Mouse (Mus musculus) cerebellum, postnatal 14 days (tissue): ENCODE data around the gene Lcn12.

Experiments used
- DNase-seq, 2 experiments: peaks; one replicate each; pipeline ENCODE4 v3.0.0; 2021; ENCODE audit warnings: mixed read lengths in 2 of 2

Gene Lcn12

DNA sequence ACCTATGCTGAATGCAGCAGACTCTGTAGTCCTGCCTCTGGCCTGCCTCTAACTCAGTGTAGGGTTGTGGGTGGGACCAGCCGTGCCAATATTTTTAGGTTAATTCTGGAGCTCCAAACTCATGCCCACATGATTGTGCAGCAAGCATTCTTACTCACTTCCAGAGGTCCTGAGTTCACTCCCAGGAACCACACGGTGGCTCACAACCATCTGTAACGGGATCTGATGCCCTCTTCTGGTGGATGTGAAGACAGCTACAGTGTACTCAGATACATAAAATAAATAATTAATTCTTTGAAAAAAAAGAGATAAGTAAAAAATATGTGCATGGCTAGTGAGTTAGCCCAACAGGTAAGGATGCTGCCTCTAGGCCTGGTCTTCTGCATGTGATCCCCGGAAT lies 2.8 kb upstream of the Lcn12 start:
- peak in 1 of 2 experiments; percentile 55 for DNase-seq

DNA sequence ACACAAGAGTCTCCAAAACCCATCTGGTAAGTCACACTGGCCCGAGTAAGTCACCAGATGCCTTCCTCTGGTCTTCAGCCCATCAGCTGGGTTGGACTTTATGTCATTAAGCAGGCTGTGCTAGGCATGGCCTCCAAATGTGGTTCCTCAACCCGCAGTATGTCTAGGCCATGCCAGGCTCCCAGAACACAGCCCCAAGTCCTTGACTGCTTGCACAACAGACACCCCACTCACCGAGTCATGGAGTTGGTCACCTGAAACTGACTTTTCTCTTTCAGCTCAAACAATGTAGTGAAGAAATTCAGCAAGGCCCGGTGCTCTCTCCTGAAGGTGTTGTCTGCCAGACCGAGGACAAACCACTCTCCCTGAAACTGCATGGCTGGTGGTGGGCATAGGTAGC lies 723 bp downstream of the Lcn12 start:
- no peak for DNase-seq

DNA sequence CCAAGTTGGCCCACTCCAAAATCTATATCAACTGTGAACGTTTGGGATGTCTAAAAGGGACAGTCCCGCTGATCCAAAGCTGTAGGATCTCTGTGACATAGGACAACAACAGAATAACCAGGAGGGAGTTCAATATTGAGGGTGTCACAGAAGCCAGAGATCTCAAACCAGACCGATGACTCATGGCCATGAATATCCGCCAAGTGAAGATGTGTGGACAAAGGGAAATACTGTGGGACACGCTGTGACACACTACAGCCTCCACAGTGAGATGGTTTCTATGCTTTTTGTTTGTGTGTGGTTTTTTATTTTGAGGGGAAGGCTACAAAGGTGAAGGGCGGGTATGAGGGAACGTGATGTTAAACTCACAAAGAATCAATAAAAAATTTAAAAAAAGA lies 5.0 kb downstream of the Lcn12 start:
- DNase-seq = no peak

DNA sequence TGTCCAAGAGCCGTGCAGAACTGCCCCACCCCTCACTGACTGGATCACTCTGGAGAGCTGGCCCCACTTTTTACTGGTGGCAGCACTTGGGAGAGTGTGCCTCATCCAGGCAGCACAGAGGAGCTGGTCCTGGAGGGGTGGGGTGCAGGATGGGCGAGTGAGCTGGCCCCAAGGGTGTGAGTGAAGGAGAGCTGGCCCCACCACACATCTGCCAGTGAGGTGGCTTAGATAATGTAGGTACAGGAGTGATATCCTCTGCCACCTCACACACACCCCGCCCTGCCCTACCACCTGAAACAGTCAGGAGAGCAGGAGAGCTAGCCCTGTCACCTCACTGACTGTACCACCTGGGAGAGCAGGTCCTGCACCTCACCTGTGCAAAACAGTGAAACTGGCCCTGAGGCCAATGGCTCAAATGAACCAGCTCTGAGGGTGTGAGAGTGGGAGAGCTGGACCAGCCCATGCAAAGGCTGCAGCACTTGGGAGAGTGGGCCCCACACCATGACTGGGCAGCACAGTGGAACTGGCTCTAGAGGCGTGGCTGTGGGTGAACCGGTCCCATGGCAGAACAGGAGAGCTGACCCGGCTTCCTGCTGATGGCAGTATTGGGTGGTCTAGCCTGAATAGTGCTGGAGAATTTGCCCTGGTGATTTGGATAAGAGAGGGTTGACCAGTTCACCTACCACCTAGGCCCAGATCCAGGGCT lies 5.6 kb downstream of the Lcn12 start:
- no peak for DNase-seq

DNA sequence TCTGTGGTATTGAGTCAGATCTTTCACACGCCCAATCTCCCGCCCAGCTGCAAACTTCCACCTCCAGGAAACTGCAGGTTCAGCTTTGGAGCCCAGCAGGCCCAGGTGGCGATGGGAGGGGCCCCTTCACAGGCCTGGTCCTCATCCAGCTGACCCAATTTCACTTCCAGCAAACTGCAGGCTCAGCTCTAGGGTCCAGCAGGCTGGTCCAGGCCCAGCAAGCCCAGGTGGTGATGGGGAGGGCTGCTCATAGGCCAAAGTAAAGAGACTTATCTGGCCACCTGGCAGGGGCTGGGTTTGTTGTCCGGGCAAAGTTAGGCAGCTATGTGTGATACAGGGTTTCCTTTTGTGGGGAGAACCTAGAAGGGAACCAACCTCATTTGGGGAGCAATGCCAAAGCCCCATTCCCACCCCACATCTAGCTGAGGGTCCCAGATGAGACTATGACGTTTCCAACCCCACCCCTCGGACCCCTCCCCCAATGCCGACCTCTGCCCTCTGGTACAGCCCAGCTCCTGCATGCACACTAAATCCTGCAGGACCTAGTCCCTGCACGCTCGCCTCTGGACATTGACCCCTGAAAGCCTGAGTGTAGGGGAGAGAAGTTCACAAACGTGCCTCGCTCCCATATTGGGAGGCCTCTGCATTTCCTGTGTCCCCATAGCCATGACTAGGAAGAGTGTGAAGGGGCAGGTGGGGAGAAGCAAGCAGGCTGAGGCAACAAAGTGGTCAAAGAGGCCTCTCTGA lies 8.6 kb downstream of the Lcn12 start:
- DNase-seq = peak; percentile 95 to 97

DNA sequence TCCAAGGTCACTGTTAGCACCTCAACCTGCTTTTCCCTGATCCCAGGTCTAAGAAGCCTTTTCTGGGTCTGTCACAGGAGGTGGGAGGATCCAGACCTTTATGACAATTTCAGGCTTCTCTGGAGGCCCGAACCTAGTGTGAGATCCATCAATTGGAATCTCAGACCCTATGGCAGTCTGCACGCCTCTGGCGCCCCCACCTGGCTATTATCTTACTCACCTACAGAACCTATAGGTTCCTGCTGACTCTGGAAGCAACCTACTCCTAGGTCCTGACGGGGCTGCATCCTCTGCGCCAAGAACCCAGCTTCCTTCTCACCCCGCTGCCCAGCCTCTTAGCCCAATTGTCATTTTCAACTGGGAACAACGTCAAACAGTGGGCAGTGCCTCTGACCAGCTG lies 10.7 kb downstream of the Lcn12 start:
- peak; percentile 71 for DNase-seq

DNA sequence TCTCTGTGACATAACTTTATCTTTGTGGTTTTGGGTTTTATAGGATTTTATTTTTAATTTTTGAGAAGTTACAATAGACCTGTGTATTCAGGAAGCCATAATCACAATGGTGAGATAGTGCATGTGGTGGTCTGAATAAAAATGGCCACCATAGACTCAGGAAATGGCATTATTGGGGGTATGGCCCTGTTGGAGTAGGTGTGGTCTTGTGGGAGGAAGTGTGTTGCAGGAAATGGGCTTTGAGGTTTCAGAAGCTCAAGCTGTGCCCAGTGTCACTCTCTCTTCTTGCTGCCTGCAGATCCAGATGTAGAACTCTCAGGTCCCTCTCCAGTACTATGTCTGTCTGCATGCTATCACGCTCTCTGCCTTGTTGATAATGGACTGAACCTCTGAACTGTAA lies 13.2 kb downstream of the Lcn12 start:
- DNase-seq = no peak

DNA sequence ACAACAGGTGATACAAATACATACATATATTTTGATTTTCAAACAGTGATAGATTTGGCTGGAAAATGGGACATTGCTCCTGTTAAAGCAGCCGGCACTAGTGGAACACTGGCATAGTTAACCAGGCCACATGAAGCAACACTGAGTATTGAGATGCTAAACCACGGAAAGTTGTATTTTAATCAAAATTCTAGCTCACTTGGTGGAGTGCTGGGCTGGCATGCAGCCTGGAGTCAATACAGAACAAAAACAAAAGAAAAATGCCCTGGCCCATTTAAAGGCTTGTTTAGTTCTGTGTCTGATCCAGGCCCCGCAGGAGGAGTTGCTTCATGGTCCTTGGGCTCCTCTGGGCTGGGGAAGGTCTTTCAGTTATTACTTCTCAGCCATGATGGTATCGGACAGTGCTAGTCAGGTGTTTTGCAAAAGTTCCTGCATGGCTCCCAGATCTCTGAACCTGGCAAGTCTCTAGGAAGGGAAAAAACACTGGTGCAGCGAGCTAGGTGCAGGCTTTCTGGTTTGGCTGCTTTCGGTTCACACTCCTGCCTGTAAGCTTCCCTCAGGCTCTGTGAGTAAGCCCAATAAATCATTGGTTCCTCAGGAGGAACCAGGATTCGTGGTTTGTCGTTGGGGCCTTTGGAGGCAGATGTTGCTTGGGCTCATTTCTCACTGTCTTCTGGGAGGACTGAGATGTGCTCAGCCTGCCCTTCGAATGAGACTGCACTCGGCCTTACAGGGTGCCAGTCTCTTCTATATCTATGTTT lies 14.0 kb downstream of the Lcn12 start:
- DNase-seq = no peak

DNA sequence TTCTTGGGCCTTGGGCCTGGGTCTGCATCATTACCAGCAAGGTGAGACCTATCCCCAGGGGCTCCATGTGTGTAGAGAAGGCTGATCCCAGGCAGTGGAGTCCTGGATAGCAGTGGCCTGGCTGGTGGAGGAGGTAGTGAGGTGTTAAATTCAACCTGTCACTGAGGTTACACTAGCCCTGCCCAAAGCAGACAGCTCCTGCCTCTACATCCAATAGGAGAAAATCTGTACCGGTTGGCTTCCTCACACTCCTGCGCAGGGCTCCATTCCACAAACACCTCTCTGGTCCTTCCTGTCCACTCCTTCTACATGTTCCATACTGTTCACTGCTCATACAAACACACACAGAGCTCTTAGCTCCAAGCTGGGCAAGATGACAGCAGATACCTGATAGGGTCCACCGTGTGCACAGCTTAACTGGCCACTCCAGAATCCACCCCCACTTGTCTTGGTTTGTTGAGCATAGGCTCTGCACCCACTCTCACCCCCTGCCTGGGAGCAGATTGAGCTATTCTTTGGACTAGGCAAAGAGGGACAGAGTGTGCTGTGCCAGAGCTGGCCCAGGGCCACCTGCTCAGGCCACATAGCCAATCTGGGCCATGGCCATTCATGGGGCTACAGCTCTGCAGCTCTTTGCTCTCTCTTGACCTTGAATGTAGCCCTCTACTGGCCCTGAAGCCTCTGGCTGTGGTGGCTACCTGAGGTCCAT lies 15.6 kb downstream of the Lcn12 start:
- peak; percentile 96 to 97 for DNase-seq

DNA sequence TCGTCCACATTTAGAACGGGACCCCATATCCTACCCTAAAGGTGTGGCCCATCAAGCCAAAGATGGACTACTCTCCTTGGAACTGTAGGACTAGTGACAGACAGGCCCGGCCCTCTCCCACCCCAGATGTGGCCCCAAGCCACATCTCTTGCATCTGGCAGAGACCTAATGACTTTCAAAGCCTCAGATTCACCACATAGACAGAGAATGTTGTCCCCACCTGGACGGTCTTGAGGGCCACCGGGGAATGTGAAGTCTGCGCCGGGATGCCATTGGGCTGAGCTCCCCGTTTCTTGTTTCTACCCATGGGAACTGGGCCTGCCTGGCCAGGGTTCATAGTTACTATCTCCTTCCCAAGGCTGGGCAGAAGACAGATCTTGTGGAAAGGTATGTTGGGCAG lies 16.2 kb downstream of the Lcn12 start:
- no peak for DNase-seq

DNA sequence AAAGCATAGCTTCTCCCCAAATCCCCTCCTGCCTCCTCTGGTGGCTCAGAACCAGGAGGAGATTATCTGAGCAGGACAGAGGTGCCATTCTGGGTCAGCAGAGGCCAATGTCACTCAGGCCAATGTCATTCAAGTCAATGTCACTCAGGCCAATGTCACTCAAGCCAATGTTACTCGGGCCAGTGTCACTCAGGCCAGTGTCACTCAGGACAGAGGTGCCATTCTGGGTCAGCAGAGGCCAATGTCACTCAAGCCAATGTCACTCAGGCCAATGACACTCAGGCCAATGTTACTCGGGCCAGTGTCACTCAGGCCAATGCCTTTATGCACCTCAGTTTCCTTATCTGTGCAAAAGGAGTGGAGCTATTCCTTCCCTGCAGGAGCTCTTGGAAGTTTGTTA lies 21.2 kb downstream of the Lcn12 start:
- no peak for DNase-seq

DNA sequence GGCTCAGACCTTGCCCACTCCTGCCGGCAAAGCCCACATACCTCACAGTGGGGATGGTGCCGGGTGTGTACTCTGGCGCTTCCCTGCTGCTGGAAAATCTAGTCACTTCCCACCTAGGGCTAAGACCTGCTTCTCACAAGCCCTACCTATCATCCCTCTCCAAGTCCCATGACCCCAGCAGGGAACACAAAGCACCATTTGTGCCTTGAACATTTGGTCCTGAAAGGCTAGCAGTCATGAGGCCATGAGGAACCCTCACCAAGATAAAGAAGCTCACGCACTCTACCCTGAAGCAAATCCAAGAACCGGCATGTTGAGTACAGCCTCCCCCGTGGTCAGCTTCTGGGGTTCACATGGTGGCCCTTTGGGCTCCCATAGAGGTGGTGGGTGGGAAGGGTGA lies 23.7 kb downstream of the Lcn12 start, which contains the start of gene Ptgds:
Ptgds (minus strand) TSS at position 78 of the 400 bp plus-strand sequence.
- no peak for DNase-seq

DNA sequence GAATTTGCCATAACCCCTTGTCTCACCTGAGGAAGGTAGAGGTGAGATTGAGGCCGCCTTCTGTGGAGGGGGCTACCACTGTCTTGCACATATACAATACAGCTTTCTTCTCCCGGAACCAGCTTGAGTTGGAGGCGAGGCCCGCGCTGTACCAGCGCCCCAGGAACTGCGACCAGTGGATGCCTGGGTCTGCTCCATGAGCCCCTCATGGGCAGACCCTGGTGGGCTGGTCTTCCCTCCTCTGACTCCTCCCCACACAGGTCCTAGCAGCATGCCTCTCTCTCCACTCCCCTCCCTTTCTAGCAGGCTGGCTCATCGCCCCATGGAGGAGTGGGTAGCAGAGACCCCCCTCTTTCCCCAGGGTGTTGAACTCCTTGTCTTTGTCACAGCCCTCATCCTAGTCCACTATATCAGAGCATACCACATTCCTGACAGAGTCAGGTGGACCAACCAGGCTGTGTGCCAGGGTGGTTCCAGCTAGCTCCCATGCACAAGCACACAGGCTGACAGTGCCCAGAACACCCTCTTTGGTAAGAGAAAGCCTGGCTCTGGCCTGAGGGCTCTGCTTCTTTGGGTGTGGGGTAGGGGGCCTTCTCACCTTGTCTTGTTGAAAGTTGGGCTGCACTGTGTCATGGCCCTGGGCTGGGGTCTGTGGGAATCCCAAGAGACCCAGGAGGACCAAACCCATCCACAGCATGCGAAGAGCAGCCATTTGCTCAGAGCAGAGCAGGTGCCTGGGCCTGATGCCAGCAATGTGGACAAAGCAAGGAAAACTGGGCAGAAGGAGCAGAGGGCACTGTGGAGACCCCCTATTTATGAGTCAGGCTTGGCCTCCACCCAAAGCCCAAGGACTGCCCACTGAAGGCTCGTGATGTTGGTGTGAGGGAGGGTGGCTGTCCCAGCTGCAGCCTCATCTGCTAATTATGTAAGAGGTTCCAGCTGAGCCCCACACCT lies 24.5 kb downstream of the Lcn12 start:
- DNase-seq = peak; percentile 83 to 91

DNA sequence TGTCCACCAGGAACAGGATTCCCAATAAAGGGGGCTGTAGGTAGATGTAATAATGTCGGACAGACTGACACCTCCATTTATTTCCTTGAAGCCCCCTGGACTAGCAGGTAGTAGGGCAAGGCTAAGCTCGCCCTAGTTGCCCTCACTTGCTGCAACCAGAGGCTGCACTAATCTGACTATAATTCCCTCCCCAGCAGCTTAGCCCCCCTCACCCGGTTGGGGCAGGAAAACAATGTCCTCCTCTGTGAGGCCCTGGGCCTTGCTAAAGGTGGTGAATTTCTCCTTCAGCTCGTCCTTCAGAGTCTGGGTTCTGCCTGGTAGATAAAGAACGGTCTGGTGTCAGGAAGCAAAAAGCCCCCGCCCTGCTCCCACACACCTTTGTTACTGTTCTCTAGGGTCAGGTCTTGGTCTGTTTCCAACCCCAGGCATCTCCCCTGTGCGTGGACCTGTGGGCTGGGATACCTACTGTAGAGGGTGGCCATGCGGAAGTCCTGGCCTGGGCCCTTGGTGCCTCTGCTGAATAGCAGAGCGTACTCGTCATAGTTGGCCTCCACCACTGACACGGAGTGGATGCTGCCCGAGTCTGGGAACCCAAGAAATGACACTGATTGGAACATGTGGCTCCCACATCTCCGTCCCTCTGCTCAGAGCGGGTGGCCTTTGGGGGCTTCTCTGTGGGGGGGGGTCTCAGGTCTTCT lies 26.0 kb downstream of the Lcn12 start:
- DNase-seq = no peak

DNA sequence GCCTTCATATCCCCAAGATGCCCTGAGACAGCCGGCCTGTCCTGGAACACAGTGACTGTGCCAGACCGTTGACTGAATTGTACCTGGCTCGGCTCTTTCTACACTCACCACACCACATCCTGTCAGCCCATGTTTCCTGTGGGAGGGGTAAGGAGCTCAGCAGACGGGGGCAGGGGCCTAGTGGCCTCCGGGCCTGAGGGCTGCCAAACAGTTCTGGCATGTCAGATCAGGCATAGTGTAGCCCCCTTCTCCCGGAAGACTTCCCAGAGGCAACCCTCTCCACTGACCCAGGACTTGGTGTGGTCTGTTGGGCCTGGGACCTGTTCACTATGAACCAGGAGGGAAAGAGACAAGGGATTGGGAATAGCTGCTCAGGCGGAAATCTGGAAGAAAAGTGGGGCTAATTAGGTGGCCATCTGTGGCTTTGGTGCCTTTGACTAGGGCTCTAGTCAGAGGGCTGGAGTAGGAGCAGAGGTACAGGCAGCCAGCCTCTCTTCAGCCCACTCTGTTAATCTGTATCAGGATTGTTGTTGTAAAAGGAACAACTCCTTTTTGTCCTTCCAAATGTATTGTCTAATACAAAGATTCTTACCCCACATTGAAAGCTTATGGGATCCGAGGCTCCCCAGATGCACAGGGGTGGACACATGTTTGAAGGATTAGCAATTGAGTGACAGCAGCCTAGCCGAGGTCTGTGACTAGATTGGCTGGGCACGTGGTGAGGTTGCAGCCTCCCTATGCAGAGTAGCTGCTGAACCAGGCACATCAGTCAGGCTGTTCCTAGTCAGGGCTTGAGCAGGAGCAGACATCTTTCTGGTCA lies 27.7 kb downstream of the Lcn12 start:
- peak in 1 of 2 experiments; percentile 60 for DNase-seq

DNA sequence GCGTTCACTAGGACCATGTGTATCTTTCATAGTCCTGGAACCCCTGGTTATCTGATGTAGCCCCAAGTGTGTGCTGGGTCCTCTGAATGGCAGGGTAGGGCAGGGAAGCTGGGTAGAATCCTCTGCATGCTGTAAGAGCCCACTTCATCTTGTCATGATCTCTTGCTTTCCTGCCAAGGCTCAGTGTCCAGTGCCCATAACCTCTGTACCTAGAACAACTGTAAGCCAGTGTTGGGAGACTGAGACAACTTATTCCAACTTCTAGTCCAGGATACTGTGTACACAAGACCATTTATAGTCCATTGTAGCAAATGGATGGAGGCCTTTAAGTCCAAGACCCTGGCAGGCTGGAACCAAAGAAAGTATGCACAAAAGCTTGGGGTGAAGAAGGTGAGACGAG lies 28.5 kb downstream of the Lcn12 start:
- no peak for DNase-seq

DNA sequence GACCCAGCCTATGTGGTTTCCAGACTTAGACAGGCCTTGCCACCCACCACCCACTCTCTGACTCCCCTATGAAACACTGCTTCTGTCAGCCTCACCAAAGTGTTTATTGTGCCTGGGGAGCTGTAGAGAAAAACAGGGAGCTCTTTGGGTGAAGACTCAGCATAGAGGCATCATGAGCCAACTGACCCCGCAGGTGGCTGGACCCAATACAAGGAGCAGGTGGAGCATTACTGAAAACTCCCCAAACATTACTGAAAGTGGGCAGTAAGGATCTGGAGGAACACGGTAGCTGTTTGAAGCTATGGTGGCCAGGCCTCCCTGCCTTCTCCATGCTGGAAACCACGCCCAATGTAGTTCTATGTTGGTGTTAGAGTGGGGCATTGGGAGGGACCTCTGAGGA lies 30.1 kb downstream of the Lcn12 start:
- peak; percentile 61 to 70 for DNase-seq

DNA sequence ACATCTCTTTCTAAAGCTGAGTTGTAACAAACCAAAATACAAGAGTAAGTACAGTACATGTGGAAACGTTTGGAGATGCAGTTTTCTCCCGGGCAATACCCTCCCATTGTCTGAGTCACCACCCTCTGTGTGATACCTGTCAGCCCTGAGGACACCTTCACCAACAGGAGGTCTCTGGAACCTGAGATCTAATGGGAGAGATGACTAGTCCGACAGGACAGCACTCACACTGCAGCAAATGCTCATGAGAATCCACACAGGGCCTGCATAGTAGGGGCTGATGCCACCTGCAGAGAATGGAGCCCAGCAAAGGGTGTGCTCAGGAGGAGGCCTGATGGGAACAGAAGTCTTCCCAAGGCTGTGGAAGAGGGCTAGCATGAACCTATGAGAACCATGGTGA lies 32.3 kb downstream of the Lcn12 start:
- DNase-seq = no peak

DNA sequence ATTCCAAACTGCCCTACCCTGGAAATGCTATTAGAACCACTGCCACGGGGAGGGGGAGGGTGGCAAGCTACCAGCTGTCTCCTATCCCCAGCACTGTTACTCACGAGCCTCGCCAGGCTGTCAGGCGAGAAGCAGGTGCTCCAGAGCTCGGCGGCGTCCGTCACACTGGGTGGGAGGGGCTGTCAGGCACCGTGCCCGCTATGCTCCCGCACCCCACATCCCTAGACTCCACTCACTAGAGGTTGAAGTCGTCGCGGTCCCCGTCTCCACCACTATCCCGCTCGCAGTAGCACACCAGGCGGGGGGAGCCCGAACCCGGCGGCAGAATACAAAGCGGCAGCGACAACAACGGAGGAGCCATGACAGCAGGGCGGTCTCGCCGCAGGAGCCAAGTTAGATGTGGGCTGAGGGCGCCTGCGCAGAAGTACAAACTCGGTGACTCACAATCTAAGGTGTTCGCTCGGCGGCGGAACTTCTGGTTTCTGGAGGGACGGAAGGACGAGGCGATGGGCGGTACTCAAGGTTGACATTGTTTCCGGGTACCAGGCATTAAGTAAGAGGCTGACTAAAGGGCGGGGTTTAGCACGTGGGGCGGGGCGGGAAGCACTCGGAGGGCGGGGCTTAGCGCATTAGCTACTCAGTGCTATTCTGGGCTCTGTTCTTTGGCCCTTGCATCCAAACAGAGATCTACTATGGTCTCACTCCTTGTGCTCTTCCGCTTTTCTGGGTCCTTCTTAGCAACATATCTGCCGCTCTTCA lies 33.0 kb downstream of the Lcn12 start, which contains the start of gene Paxx:
Paxx (minus strand) TSS at position 544 of the 759 bp plus-strand sequence.
- peak; percentile 93 to 94 for DNase-seq
